Mouse (Mus musculus) midbrain, embryonic 13.5 days (tissue): ENCODE results near the gene Rnf150. TPM values are rescaled to one million over a fixed set of nuclear protein-coding genes. Genes with fewer than 3 reads are reported as not detected.

ENCODE experiments used
- ATAC-seq: fragments of 200-750 bp; cut with Nextera tagmentation; 2 replicates; pipeline ENCODE4 v1.8.0; 2017; ENCODE audit warnings: mild to moderate bottlenecking, moderate TSS enrichment, moderate library complexity
- H3K27ac ChIP-seq: fragments of 300-500 bp; sonication (generic); 2 replicates; pipeline ENCODE4 v1.5.1; 2015; ENCODE audit warnings: inconsistent platforms, mild to moderate bottlenecking, moderate library complexity
- H3K27me3 ChIP-seq: fragments of 300-500 bp; sonication (generic); 2 replicates; pipeline ENCODE4 v1.6.1; 2015; ENCODE audit warnings: mild to moderate bottlenecking, inconsistent platforms
- H3K36me3 ChIP-seq: fragments of 300-500 bp; sonication (generic); 2 replicates; pipeline ENCODE4 v1.6.1; 2015; ENCODE audit warnings: mild to moderate bottlenecking, inconsistent platforms
- H3K4me1 ChIP-seq: fragments of 300-500 bp; sonication (generic); replicated peaks from 2 replicates; pipeline ENCODE4 v1.6.1; 2015; ENCODE audit warnings: inconsistent platforms
- H3K4me2 ChIP-seq: fragments of 300-500 bp; sonication (generic); replicated peaks from 2 replicates; pipeline ENCODE4 v1.6.1; 2015; ENCODE audit warnings: moderate library complexity, mild to moderate bottlenecking, inconsistent platforms
- H3K4me3 ChIP-seq: fragments of 300-500 bp; sonication (generic); replicated peaks from 2 replicates; pipeline ENCODE4 v1.5.1; 2015; ENCODE audit warnings: mild to moderate bottlenecking, inconsistent platforms
- H3K9ac ChIP-seq: fragments of 300-500 bp; sonication (generic); replicated peaks from 2 replicates; pipeline ENCODE4 v1.6.1; 2015; ENCODE audit warnings: mild to moderate bottlenecking, inconsistent platforms
- H3K9me3 ChIP-seq: fragments of 300-500 bp; sonication (generic); 2 replicates; pipeline ENCODE4 v1.6.1; 2016; ENCODE audit warnings: mild to moderate bottlenecking, inconsistent platforms
- WGBS: fragments of 180-500 bp; shearing (Covaris S2); methylation state at CpG from one replicate; pipeline ENCODE4 v1.1.7; 2015; 5-methylcytosine and 5-hydroxymethylcytosine counted together
- polyA plus RNA-seq: library from polyadenylated mRNA; unstranded; fragments of >200 nt; fragmentation: Nextera tagmentation; extraction: Ambion mirVana; gene quantifications from 2 replicates; pipeline ENCODE4 v1.2.1, GENCODE M21; 2015

Gene Rnf150
- polyA plus RNA-seq, 1 experiment from 2014 or later = 2.8 TPM

DNA sequence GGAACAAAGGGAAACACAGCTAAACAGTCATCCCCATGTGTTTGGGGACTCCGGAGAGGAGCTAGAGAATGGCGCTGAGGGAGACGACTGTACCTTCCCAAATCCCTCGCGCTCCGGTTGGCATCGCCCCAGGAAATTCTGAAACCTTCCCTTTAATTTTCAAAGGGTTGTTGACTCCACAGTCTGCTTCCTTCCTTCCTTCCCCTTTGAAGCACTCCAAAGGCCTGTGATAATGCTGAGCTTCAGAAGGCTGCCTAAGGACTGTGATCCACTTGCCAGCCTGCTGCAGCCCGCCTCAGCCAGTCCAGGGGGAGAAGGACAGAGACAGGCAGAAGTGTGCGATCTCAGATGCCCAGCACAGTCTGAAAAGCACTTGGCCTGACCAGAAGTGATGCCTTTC lies 183.8 kb downstream of the Rnf150 start:
- no peak overlapping the region for H3K4me3 ChIP-seq
- no peaks in the 10 kb centered on the region for H3K36me3 ChIP-seq
- no peak for ATAC-seq
- no peak overlapping the region for H3K27ac ChIP-seq
- no peaks in the 10 kb centered on the region for H3K27me3 ChIP-seq
- no peak overlapping the region for H3K9ac ChIP-seq
- no peak overlapping the region for H3K4me2 ChIP-seq
- WGBS = 85% methylated on average over 9 of the region's 9 CpGs
- no peaks in the 10 kb centered on the region for H3K9me3 ChIP-seq
- H3K4me1 ChIP-seq = peaks cover 23% of the 10 kb centered on the region

DNA sequence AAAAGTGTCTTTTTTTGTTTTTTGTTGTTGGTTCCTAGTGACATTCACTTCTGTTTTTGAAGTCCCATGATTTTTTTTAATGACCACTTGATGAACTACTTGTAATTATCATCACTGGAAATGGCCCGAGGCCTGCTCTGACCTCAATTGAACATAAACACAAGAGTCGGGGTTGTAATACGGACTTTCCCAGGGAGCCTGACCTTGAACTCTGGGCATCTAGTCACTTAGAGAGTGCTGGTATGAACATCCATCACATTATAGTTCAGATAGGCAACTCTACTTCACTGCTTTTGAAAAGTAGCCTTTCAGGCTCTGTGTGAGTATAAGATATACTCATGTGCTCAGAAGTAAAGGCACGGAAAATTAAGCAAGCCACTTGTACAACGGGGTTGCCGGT lies 185.4 kb downstream of the Rnf150 start:
- H3K36me3 ChIP-seq = no peaks in the 10 kb centered on the region
- H3K9me3 ChIP-seq = no peaks in the 10 kb centered on the region
- no peak for ATAC-seq
- H3K27me3 ChIP-seq = no peaks in the 10 kb centered on the region
- no peak overlapping the region for H3K9ac ChIP-seq
- H3K27ac ChIP-seq = no peak overlapping the region
- H3K4me1 ChIP-seq = peaks cover 26% of the 10 kb centered on the region
- 74% methylated on average over 6 of the region's 6 CpGs for WGBS
- H3K4me3 ChIP-seq = no peak overlapping the region
- no peak overlapping the region for H3K4me2 ChIP-seq

DNA sequence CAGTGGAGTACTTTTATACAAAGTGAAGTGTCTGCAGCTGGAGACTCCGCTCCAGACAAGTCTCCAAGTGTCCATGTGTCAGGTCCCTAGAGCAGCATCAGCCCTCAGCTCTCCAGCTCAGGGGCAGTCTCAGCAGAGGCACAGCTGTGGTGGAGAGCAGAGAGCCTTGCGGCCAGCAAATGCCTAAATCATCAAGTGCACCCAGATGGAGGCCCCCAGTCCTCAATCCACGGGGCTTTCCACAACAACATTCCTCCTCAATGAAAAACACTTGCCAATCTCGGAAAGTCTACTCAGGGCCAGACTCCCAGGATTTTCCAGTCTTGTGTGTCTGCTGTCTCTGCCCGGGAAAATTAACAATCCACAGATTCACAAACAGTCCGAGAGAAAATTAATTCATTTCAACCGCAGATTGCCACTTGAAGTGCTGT lies 186.0 kb downstream of the Rnf150 start:
- Histone ChIP-seq H3K27ac (peak overlapping the region; percentile 61), H3K36me3 (no peaks in the 10 kb centered on the region), H3K4me2 (no peak overlapping the region), H3K4me3 (no peak overlapping the region), H3K4me1 (peaks cover 29% of the 10 kb centered on the region), H3K9me3 (no peaks in the 10 kb centered on the region), H3K9ac (no peak overlapping the region), H3K27me3 (no peaks in the 10 kb centered on the region)
- WGBS = 27% methylated on average over 7 of the region's 7 CpGs
- peak; percentile 86 for ATAC-seq

DNA sequence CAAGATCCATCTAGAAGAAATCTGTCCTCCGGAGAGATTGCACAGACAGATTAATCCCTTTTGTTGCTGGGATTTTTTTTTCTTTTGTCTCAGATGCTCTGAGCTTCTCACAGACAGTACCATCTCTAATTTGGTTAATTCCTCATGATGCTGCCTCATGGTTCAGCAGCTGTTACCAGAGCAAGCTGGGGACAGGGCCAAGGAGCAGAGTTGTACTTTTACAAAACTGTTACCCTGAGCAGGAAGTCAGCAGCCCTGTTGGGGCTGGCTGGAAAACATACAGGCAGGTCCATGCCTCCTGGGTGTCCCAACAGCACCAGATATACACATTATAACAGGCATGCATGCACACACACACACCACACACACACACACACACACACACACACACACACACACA lies 186.5 kb downstream of the Rnf150 start:
- H3K27me3 ChIP-seq = no peaks in the 10 kb centered on the region
- H3K4me1 ChIP-seq = peaks cover 29% of the 10 kb centered on the region
- 3% methylated on average over 1 of the region's 1 CpGs for WGBS
- peak; percentile 71 for ATAC-seq
- H3K27ac ChIP-seq = peak overlapping the region; percentile 61
- H3K9me3 ChIP-seq = no peaks in the 10 kb centered on the region
- no peaks in the 10 kb centered on the region for H3K36me3 ChIP-seq
- no peak overlapping the region for H3K4me2 ChIP-seq
- H3K4me3 ChIP-seq = no peak overlapping the region
- H3K9ac ChIP-seq = no peak overlapping the region

DNA sequence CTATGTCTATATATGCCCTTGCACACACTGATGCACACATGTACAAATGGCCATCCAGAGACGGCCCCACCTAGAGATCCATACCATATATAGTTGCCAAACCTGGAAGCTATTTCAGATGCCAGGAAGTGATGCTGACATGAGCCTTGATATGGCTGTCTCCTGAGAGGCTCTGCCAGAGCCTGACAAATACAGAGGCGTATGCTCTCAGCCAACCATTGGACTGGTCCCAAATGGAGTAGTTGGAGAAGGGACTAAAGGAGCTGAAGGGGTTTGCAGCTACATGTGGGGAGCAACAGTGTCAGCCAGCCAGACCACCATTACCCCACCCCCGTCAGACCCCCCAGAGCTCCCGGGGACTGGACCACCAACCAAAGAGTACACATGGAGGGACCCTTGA lies 189.7 kb downstream of the Rnf150 start:
- H3K9me3 ChIP-seq = no peaks in the 10 kb centered on the region

DNA sequence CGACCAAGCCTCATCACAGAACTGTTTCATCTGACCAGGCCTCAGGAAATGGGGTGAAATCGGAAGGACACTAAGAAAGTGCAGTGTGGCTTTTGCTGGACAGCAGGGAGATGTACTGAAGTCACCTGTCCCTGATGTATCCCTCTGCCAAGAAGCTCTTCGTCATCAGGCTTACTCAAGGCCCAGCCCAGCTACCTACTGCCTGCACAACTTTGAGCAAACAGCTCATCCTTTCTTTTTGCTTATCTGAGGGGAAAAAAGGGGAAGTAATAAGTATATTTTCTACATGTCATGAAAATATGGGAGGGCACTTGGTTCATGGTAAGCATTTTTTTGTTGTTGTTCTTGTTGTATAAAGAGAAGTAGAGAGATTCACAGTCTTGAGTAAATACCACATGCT lies 191.6 kb downstream of the Rnf150 start:
- H3K4me3 ChIP-seq = no peak overlapping the region
- no peak for ATAC-seq
- H3K36me3 ChIP-seq = no peaks in the 10 kb centered on the region
- H3K27ac ChIP-seq = no peak overlapping the region
- no peak overlapping the region for H3K4me2 ChIP-seq
- H3K27me3 ChIP-seq = no peaks in the 10 kb centered on the region
- H3K9ac ChIP-seq = no peak overlapping the region
- H3K9me3 ChIP-seq = no peaks in the 10 kb centered on the region
- peaks cover 11% of the 10 kb centered on the region for H3K4me1 ChIP-seq
- WGBS = 89% methylated on average over 3 of the region's 3 CpGs

More for the DNA sequence above, 189.7 kb downstream of the Rnf150 start:
- no peak overlapping the region for H3K27ac ChIP-seq
- H3K27me3 ChIP-seq = no peaks in the 10 kb centered on the region
- no peaks in the 10 kb centered on the region for H3K36me3 ChIP-seq
- H3K9ac ChIP-seq = no peak overlapping the region
- no peak overlapping the region for H3K4me2 ChIP-seq
- WGBS = 93% methylated on average over 4 of the region's 4 CpGs
- no peak for ATAC-seq
- H3K4me1 ChIP-seq = peaks cover 27% of the 10 kb centered on the region
- no peak overlapping the region for H3K4me3 ChIP-seq

DNA sequence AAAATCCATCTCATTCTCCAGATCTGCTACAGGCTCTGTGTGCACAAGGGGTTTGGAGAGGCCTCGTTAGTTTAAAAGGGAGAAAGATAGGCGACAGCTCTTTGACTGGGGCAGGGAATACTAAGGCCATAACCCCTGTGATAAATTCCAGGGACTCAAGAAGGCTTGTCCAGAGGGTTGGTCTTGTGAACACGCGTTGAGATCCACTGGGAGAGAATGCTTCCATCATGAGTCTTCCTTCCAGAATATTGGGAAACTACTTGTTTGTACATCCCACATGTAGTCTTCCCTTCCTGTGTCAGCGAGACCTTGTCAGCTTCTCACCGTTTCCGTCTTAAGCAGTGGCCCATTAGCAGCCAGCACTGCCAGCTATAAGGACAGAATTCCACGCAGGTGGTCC lies 195.8 kb downstream of the Rnf150 start:
- Histone ChIP-seq H3K36me3 (no peaks in the 10 kb centered on the region), H3K9ac (no peak overlapping the region), H3K4me2 (no peak overlapping the region), H3K9me3 (no peaks in the 10 kb centered on the region), H3K27me3 (no peaks in the 10 kb centered on the region), H3K27ac (no peak overlapping the region), H3K4me1 (no peaks in the 10 kb centered on the region), H3K4me3 (no peak overlapping the region)
- no peak for ATAC-seq
- 84% methylated on average over 8 of the region's 8 CpGs for WGBS

DNA sequence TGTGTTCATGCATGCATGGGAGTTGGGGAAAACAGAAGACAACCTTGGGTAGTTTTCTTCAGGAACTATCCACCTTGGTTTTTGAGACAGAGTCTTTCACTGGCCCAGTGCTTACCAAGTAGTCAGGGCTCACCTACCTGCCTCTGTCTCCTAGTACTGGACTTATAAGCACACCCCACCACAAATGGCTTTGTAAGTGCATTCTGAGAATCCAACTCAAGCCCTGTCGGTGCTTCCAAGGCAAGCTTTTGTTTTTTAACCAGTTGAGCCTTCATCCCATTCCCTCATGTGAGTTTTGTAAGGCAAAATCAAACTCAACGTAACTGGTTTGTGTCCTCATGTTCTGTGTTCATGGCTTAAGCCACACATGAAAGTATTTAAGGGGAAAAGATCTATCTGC lies 196.9 kb downstream of the Rnf150 start:
- H3K4me3 ChIP-seq = no peak overlapping the region
- H3K36me3 ChIP-seq = no peaks in the 10 kb centered on the region
- no peak overlapping the region for H3K27ac ChIP-seq
- H3K9ac ChIP-seq = no peak overlapping the region
- 89% methylated on average over 2 of the region's 2 CpGs for WGBS
- no peaks in the 10 kb centered on the region for H3K9me3 ChIP-seq
- no peaks in the 10 kb centered on the region for H3K27me3 ChIP-seq
- no peak overlapping the region for H3K4me2 ChIP-seq
- H3K4me1 ChIP-seq = no peaks in the 10 kb centered on the region
- no peak for ATAC-seq

DNA sequence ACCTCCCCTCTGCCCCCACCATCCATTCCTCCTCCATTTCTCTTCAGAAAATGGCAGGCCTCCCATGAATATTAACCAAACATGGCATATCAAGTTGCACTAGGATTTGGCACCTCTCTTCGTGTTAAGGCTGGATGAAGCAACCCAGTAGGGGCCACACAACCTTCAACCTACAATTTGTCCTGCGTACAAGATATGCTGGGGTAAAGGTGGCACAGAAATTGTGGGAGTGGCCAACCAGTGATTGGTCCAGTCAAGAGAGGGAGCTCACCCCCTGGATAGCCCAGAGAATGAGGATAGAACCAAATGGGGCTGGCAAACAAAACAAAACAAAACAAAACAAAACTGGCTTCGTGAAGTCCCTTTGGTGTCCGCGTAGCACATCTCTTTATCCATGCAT lies 198.1 kb downstream of the Rnf150 start:
- ATAC-seq = no peak
- WGBS = 76% methylated on average over 5 of the region's 5 CpGs
- H3K4me3 ChIP-seq = no peak overlapping the region
- no peaks in the 10 kb centered on the region for H3K36me3 ChIP-seq
- H3K27me3 ChIP-seq = no peaks in the 10 kb centered on the region
- H3K4me1 ChIP-seq = no peaks in the 10 kb centered on the region
- no peak overlapping the region for H3K9ac ChIP-seq
- H3K9me3 ChIP-seq = no peaks in the 10 kb centered on the region
- H3K27ac ChIP-seq = no peak overlapping the region
- H3K4me2 ChIP-seq = no peak overlapping the region

DNA sequence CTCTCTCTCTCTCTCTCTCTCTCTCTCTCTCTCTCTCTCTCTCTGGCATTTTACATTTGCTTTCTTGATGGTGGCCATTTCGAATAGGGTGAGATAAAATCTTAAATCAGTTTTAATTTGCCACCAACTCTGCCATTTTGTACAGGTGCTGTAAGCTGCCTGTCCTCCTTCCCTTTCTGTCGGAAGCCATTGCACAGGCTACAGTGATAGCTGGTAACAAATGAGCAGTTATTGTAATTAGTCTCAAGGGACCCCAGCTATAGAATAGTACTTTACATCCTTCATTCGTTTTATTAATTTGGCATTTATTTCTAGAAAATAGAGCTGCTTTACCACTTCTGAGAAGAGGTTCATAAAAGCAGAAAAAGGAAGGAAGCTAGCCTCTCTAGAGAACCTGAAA lies 198.7 kb downstream of the Rnf150 start:
- 84% methylated on average over 3 of the region's 3 CpGs for WGBS
- no peak overlapping the region for H3K4me3 ChIP-seq
- H3K27me3 ChIP-seq = no peaks in the 10 kb centered on the region
- H3K9me3 ChIP-seq = no peaks in the 10 kb centered on the region
- H3K36me3 ChIP-seq = no peaks in the 10 kb centered on the region
- H3K9ac ChIP-seq = no peak overlapping the region
- no peaks in the 10 kb centered on the region for H3K4me1 ChIP-seq
- H3K4me2 ChIP-seq = no peak overlapping the region
- no peak overlapping the region for H3K27ac ChIP-seq
- no peak for ATAC-seq

DNA sequence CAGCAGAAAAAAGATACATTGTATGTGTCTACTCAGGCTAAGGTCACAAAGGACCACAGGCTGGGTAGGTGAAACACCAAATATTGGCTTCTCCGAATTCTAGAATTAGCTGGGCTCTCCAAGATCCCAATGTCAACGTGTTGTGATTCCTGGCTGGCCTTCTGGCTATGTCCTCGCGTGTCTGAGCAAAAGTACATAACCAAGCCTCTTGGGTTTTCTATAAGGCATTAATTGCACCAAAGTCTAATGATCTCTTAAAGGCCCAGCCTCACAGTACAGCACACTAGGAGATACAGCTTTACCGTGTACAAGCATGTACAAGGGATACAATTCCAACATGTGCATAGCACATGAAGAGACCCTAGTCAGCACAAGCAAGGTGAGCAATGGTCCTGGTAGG lies 199.1 kb downstream of the Rnf150 start:
- H3K36me3 ChIP-seq = no peaks in the 10 kb centered on the region
- no peak for ATAC-seq
- no peak overlapping the region for H3K27ac ChIP-seq
- no peak overlapping the region for H3K4me3 ChIP-seq
- no peaks in the 10 kb centered on the region for H3K4me1 ChIP-seq
- H3K4me2 ChIP-seq = no peak overlapping the region
- H3K9me3 ChIP-seq = no peaks in the 10 kb centered on the region
- no peak overlapping the region for H3K9ac ChIP-seq
- H3K27me3 ChIP-seq = no peaks in the 10 kb centered on the region
- WGBS = 90% methylated on average over 5 of the region's 5 CpGs

DNA sequence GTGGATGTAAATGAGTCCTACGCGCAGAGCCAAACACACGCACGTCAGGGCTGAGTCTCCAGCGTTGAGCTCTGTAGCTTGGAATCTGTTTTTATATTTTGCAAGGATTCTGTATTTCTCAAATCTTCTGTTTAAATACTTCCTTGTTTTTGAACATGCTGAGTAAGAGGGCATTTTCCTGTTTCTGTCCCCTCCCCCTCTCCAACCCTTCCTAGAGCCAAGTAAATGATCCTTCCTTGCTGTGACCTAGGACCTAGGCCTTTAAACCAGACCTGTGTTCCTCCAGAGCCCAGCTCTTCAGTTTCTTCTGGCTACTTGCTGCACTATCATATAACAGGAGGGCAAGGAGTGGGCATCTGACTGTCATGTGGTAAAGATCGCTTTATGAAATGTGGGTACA lies 200.9 kb downstream of the Rnf150 start:
- no peaks in the 10 kb centered on the region for H3K4me1 ChIP-seq
- no peak overlapping the region for H3K27ac ChIP-seq
- H3K36me3 ChIP-seq = no peaks in the 10 kb centered on the region
- H3K4me2 ChIP-seq = no peak overlapping the region
- H3K27me3 ChIP-seq = no peaks in the 10 kb centered on the region
- H3K9me3 ChIP-seq = no peaks in the 10 kb centered on the region
- WGBS = 98% methylated on average over 6 of the region's 6 CpGs
- no peak overlapping the region for H3K9ac ChIP-seq
- no peak for ATAC-seq
- H3K4me3 ChIP-seq = no peak overlapping the region

DNA sequence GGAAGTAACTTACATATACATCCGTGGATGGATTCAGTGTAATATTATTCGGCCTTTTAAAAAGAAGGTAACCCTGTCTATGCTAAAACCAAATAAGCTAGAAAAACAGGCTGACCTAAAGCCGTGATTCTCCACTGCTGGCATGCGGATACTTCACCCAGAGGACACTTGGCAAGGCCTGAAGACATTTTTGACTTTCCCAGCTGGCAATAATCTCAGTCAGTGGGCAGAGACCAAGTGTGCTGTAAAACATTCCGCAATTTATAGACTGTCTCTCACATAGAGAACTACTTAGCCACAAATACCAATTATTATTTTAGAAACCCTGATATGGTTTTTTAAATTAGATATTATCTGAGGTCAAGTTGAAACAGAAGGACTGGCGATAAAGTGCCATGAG lies 202.9 kb downstream of the Rnf150 start:
- 90% methylated on average over 6 of the region's 6 CpGs for WGBS
- Histone ChIP-seq H3K4me1 (no peaks in the 10 kb centered on the region), H3K9me3 (no peaks in the 10 kb centered on the region), H3K27me3 (no peaks in the 10 kb centered on the region), H3K4me3 (no peak overlapping the region), H3K27ac (no peak overlapping the region), H3K9ac (no peak overlapping the region), H3K4me2 (no peak overlapping the region), H3K36me3 (no peaks in the 10 kb centered on the region)
- ATAC-seq = no peak
